Mouse (Mus musculus): ENCODE results near the gene Carm1. TPM values are rescaled to one million over a fixed set of nuclear protein-coding genes. Genes with fewer than 3 reads are reported as not detected.

The Carm1 gene
- polyA plus RNA-seq, 1 experiment from 2014 or later: 26.2 TPM

DNA sequence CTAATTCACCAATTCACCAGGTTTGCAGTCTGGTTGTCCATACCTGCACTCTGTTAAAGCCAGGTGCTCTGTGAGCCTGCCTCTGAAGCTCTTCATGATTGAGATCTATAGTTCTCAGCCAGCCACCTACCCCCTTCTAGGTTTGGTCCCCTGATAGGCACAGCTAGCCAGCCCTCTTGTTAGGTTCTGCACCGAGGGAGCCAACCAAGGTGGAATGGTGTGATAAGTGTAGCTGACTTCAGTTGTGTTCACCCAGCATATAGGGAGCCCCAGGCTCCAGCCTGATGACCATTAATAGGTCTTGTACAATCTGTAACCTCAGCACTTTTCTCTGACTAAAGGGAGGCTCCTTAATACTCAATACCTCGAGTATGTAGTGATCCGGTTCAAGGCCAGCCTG, 53.5 kb downstream of the Carm1 start:
- H3K4me3 ChIP-seq: no peak overlapping the region
- no peaks in the 10 kb centered on the region for H3K9me3 ChIP-seq (replicated peaks)
- ATAC-seq (replicated peaks; ENCODE audit: insufficient number of reproducible peaks, insufficient read depth, low FRiP score, low read depth): no peak
- peaks cover 11% of the 10 kb centered on the region for H3K36me3 ChIP-seq
- no peak overlapping the region for H3K27ac ChIP-seq
- no peak overlapping the region for H3K9ac ChIP-seq
- WGBS: 70% methylated on average over 3 of the region's 3 CpGs
- H3K27me3 ChIP-seq: no peaks in the 10 kb centered on the region
- no peaks in the 10 kb centered on the region for H3K4me1 ChIP-seq (replicated peaks)
- H3K4me2 ChIP-seq: no peak overlapping the region

- no peak for ATAC-seq (replicated peaks; ENCODE audit: insufficient number of reproducible peaks, insufficient read depth, low FRiP score, low read depth)
- H3K27me3 ChIP-seq: no peaks in the 10 kb centered on the region
- H3K4me3 ChIP-seq: no peak overlapping the region
- H3K4me2 ChIP-seq: no peak overlapping the region
- peaks cover 7% of the 10 kb centered on the region for H3K36me3 ChIP-seq
- WGBS: 90% methylated on average over 2 of the region's 2 CpGs
- no peaks in the 10 kb centered on the region for H3K9me3 ChIP-seq (replicated peaks)
- no peak overlapping the region for H3K27ac ChIP-seq
- H3K9ac ChIP-seq: no peak overlapping the region
- H3K4me1 ChIP-seq (replicated peaks): no peaks in the 10 kb centered on the region
These were observed 54.4 kb downstream of the Carm1 start for GRCm38 (mm10) chr9:21601073-21601472.

DNA sequence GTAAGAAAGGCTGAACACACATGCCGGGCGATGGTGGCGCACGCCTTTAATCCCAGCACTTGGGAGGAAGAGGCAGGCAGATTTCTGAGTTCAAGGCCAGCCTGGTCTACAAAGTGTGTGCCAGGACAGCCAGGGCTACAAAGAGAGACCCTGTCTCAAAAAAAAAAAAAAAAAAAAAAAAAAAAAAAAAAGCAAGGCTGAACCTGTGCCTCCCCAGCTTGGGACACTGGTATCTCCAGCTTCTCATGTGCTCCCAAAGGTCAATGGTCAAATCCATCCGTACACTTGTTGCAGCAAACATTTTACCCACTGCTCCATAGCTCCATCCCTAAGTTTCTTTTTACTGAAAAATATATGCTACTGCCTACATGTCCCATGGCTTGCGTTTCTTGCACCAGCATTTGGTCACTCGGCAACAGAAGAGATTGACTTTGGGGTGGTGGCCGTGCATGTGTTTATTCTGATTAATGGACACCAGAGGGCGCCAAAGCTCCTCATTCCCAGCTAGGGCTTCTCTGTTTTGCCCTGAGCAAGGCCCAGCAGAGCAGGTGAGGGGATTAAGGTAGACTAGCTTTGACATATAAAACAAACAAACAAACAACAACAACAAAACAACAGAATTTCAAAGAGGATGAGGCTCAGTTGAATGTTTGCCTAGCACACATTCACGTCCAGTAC, 55.2 kb downstream of the Carm1 start:
- Histone ChIP-seq H3K27me3 (no peaks in the 10 kb centered on the region; the same call in 1 of the 2 replicates), H3K9ac (no peak overlapping the region), H3K36me3 (peaks cover 1% of the 10 kb centered on the region; the same call in 1 of the 2 replicates), H3K4me1 (replicated peaks) (no peaks in the 10 kb centered on the region), H3K9me3 (replicated peaks) (no peaks in the 10 kb centered on the region), H3K27ac (no peak overlapping the region), H3K4me3 (no peak overlapping the region), H3K4me2 (no peak overlapping the region)
- WGBS: 47% methylated on average over 10 of the region's 10 CpGs
- no peak for ATAC-seq (replicated peaks; ENCODE audit: insufficient number of reproducible peaks, insufficient read depth, low FRiP score, low read depth)

GRCm38 (mm10) chr9:21604119-21604518, 57.4 kb downstream of the Carm1 start:
- WGBS: 66% methylated on average over 5 of the region's 5 CpGs

GRCm38 (mm10) chr9:21605865-21606264, 59.2 kb downstream of the Carm1 start:
- ATAC-seq (replicated peaks; ENCODE audit: insufficient number of reproducible peaks, insufficient read depth, low FRiP score, low read depth): no peak
- no peaks in the 10 kb centered on the region for H3K36me3 ChIP-seq
- H3K9ac ChIP-seq: no peak overlapping the region
- H3K4me1 ChIP-seq (replicated peaks): no peaks in the 10 kb centered on the region
- no peak overlapping the region for H3K27ac ChIP-seq
- no peaks in the 10 kb centered on the region for H3K9me3 ChIP-seq (replicated peaks)
- H3K4me2 ChIP-seq: no peak overlapping the region
- no peak overlapping the region for H3K4me3 ChIP-seq
- H3K27me3 ChIP-seq: no peaks in the 10 kb centered on the region; the same call in 1 of the 2 replicates
- 72% methylated on average over 5 of the region's 5 CpGs for WGBS

More at GRCm38 (mm10) chr9:21604119-21604518, 57.4 kb downstream of the Carm1 start:
- Histone ChIP-seq H3K4me2 (no peak overlapping the region), H3K9me3 (replicated peaks) (no peaks in the 10 kb centered on the region), H3K27me3 (no peaks in the 10 kb centered on the region; the same call in 1 of the 2 replicates), H3K4me3 (no peak overlapping the region), H3K36me3 (no peaks in the 10 kb centered on the region), H3K4me1 (replicated peaks) (no peaks in the 10 kb centered on the region), H3K9ac (no peak overlapping the region), H3K27ac (no peak overlapping the region)
- ATAC-seq (replicated peaks; ENCODE audit: insufficient number of reproducible peaks, insufficient read depth, low FRiP score, low read depth): no peak

GRCm38 (mm10) chr9:21606648-21607047, 60.0 kb downstream of the Carm1 start:
- H3K4me1 ChIP-seq (replicated peaks): no peaks in the 10 kb centered on the region
- H3K9ac ChIP-seq: no peak overlapping the region
- ATAC-seq (replicated peaks; ENCODE audit: insufficient number of reproducible peaks, insufficient read depth, low FRiP score, low read depth): no peak

GRCm38 (mm10) chr9:21609861-21610260, 63.2 kb downstream of the Carm1 start:
- H3K9me3 ChIP-seq (replicated peaks): no peaks in the 10 kb centered on the region
- WGBS: 73% methylated on average over 1 of the region's 1 CpGs
- H3K36me3 ChIP-seq: no peaks in the 10 kb centered on the region
- ATAC-seq (replicated peaks; ENCODE audit: insufficient number of reproducible peaks, insufficient read depth, low FRiP score, low read depth): no peak
- H3K4me3 ChIP-seq: no peak overlapping the region
- no peaks in the 10 kb centered on the region; the same call in 1 of the 2 replicates for H3K27me3 ChIP-seq
- H3K4me1 ChIP-seq (replicated peaks): 0 out of 2 replicates have a peak, but pooled peaks cover 3% of the 10 kb centered on the region
- H3K27ac ChIP-seq: no peak overlapping the region
- H3K4me2 ChIP-seq: no peak overlapping the region
- no peak overlapping the region for H3K9ac ChIP-seq

More at GRCm38 (mm10) chr9:21606648-21607047, 60.0 kb downstream of the Carm1 start:
- H3K4me3 ChIP-seq: no peak overlapping the region
- no peaks in the 10 kb centered on the region; the same call in 1 of the 2 replicates for H3K27me3 ChIP-seq
- no peak overlapping the region for H3K27ac ChIP-seq
- H3K36me3 ChIP-seq: no peaks in the 10 kb centered on the region
- 75% methylated on average over 1 of the region's 1 CpGs for WGBS
- H3K4me2 ChIP-seq: no peak overlapping the region
- no peaks in the 10 kb centered on the region for H3K9me3 ChIP-seq (replicated peaks)

DNA sequence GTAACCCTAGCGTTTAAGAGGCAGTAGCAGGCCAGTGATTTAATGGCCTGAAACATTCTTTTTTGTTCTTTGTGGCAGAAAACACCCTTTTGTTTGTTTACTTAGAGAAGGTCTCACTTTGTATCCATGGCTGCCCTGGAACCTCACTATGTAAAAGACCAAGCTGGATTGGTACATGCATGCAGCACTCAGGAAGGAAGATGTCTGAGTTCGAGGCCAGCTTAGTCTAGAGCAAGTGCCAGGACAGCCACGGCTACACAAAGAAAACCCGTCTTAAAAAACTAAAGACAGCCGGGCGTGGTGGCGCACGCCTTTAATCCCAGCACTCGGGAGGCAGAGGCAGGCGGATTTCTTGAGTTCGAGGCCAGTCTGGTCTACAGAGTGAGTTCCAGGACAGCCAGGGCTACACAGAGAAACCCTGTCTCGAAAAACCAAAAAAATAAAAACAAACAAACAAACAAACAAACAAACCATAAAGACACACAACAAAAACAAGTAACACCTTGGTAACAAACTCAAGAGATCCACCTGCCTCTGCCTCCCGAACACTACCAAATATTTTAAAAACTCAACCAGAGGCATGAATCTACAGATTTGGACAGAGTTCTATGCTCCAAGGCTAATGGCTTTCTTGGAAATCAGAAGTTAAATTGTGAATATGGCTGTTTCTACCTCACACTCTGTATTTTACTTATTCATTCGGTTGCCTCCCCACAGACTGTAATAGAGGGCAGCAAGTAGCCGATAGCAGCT, 68.3 kb downstream of the Carm1 start:
- Histone ChIP-seq H3K27me3 (no peaks in the 10 kb centered on the region), H3K4me3 (peak overlapping the region; percentile 88), H3K9me3 (replicated peaks) (no peaks in the 10 kb centered on the region), H3K4me2 (peak overlapping the region; percentile 70), H3K27ac (peak overlapping the region; percentile 93), H3K4me1 (replicated peaks) (peaks cover 17% of the 10 kb centered on the region), H3K9ac (peak overlapping the region; percentile 65), H3K36me3 (no peaks in the 10 kb centered on the region)
- no peak for ATAC-seq (replicated peaks; ENCODE audit: insufficient number of reproducible peaks, insufficient read depth, low FRiP score, low read depth)
- WGBS: 75% methylated on average over 15 of the region's 15 CpGs

DNA sequence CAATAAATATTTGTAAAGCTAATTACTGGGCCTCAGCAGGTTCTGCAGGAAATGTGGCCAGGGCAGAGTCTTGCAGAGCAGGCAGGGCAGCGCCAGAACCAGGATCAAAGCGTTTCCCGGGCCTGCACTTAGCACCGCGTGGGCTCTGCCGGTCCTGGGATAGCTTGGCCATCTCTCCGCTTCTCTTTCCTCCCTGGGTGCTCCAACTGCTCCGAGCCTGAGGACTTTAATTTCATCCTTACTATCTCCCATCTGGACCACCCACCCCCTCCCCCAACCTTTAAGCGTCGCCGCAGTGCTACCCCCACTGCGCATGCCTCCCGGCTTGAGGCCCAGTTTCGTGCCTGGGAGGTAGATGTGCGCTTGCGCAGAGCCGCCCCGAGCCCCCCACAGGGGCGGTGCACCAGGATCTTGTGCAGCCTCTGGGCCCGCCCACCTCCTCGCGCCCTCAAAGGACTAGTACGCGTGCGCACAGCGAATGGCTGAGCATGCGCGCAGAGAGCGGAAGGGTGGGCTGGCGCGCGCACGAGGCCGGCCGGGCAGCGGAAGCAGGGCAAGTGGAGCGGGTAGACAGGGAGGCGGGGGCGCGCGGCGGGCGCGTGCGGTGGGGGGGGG, 69.0 kb downstream of the Carm1 start, which contains the start of gene Smarca4:
Gene Smarca4 (plus strand): TSS at position 553 of the 615 bp plus-strand sequence.
- no peaks in the 10 kb centered on the region for H3K36me3 ChIP-seq
- WGBS: 2% methylated on average over 40 of the region's 45 CpGs
- peak; percentile 97 for ATAC-seq (replicated peaks; ENCODE audit: insufficient number of reproducible peaks, insufficient read depth, low FRiP score, low read depth)

DNA sequence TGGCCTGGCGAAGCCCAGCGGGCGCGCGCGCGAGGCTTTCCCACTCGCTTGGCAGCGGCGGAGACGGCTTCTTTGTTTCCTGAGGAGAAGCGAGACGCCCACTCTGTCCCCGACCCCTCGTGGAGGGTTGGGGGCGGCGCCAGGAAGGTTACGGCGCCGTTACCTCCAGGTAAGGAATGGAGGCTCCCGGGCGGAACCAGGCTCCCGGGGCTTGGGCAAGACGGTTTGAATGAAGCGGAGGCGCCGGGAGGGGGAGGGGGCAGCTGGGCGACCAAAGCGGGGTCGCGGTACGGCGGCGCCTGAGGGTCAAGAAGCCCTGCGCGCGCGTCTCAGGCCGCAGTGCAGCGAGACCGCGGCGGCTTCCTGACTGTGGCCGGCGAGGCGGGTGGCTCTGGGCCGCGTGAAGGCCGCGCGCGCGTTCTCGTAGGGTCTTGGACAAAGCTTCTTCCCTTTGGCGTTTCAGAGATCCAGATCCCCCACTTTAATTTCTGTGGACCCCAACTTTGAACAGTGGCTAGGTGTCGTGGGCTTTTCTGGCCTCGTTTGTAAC, 69.6 kb downstream of the Carm1 start:
- Histone ChIP-seq H3K4me1 (replicated peaks) (peaks cover 17% of the 10 kb centered on the region), H3K4me2 (peak overlapping the region; percentile 62), H3K36me3 (no peaks in the 10 kb centered on the region), H3K27me3 (no peaks in the 10 kb centered on the region), H3K9ac (peak overlapping the region; percentile 90), H3K27ac (peak overlapping the region; percentile 98), H3K4me3 (peak overlapping the region; percentile 88), H3K9me3 (replicated peaks) (no peaks in the 10 kb centered on the region)
- 0% methylated on average over 46 of the region's 57 CpGs for WGBS
- peak; percentile 82 for ATAC-seq (replicated peaks; ENCODE audit: insufficient number of reproducible peaks, insufficient read depth, low FRiP score, low read depth)

More for the DNA sequence above, 69.0 kb downstream of the Carm1 start, which contains the start of gene Smarca4:
- peak within 1 kb of the TSS; percentile 98 for H3K27ac ChIP-seq
- no peaks in the 10 kb centered on the region for H3K9me3 ChIP-seq (replicated peaks)
- peak within 1 kb of the TSS; percentile 70 for H3K4me2 ChIP-seq
- peak within 1 kb of the TSS; percentile 90 for H3K9ac ChIP-seq
- H3K4me3 ChIP-seq: peak within 1 kb of the TSS; percentile 88
- H3K27me3 ChIP-seq: no peaks in the 10 kb centered on the region
- H3K4me1 ChIP-seq (replicated peaks): peaks cover 17% of the 10 kb centered on the region

DNA sequence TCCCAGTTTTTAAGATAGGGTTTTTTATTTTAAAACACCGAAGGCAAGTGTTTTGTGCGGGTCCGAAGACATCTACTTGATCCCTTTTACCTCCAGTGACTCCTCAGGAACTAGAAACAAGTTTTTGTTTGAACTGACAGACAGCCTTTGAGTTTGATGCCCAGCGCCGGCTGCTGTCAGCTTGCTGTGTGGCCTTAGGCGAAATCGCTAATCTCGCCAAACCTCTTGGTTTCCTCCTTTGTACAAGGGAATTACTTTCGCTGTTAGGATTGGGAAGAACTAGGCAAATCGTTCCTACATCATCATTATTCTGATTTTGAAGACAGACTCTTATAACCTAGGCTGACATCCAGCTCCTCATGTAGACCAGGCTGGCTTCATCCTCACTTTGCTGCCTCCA, 70.4 kb downstream of the Carm1 start:
- H3K27ac ChIP-seq: peak overlapping the region; percentile 98

More for the DNA sequence above, 70.4 kb downstream of the Carm1 start:
- Histone ChIP-seq H3K4me1 (replicated peaks) (peaks cover 17% of the 10 kb centered on the region), H3K9me3 (replicated peaks) (no peaks in the 10 kb centered on the region), H3K27me3 (no peaks in the 10 kb centered on the region), H3K36me3 (no peaks in the 10 kb centered on the region), H3K4me2 (peak overlapping the region; percentile 62), H3K4me3 (peak overlapping the region; percentile 88), H3K9ac (peak overlapping the region; percentile 90)
- ATAC-seq (replicated peaks; ENCODE audit: insufficient number of reproducible peaks, insufficient read depth, low FRiP score, low read depth): no peak
- 6% methylated on average over 10 of the region's 10 CpGs for WGBS

All from heart, embryonic 15.5 days (tissue).